Mouse (Mus musculus) B cell, adult 62 days (primary cell): ENCODE measurements around the gene March9. TPM values are rescaled to one million over a fixed set of nuclear protein-coding genes. Genes with fewer than 3 reads are reported as not detected.

Experiments
- total RNA-seq: library from RNA; stranded (reverse); gene quantifications from 4 replicates; pipeline ENCODE4 v1.2.4, GENCODE M21; 2023

Gene March9
- 2.8 to 3.4 TPM (median 3.3 TPM) in 4 replicates for total RNA-seq

GRCm38 (mm10) chr10:127059968-127060916 is at the start of gene March9:
Gene March9 (minus strand): TSS chr10:127060184.

GRCm38 (mm10) chr10:127075080-127075479 is 15.1 kb upstream of the March9 start, which contains the start of gene Agap2:
Gene Agap2 (plus strand): TSS chr10:127075284.

GRCm38 (mm10) chr10:127070190-127071121 is 10.5 kb upstream of the March9 start, which contains the start of gene Tspan31:
Gene Tspan31 (minus strand): TSS chr10:127070264.

GRCm38 (mm10) chr10:127063239-127063872 is 3.4 kb upstream of the March9 start, which contains the start of gene Cdk4:
Gene Cdk4 (plus strand): TSS chr10:127063534.

GRCm38 (mm10) chr10:127047954-127048353 is 12.0 kb downstream of the March9 start, which contains the start of gene Cyp27b1:
Gene Cyp27b1 (plus strand): TSS chr10:127048250.

GRCm38 (mm10) chr10:127041274-127041766 is 18.7 kb downstream of the March9 start, which contains the start of the genes Mettl1 and Eef1akmt3:
Gene Mettl1 (plus strand): TSS chr10:127041414.
Gene Eef1akmt3 (minus strand): TSS chr10:127041513.

GRCm38 (mm10) chr10:127030336-127031296 is 29.4 kb downstream of the March9 start, which contains the start of gene Tsfm:
Gene Tsfm (minus strand): TSS chr10:127030840.

Other genes starting within 250 kb of the March9 start
- gene Atp23, start 158.8 kb downstream of the March9 start, total RNA-seq: 6.1 to 7.8 TPM (median 7.4 TPM) in 4 replicates
- gene Ctdsp2, start 81.5 kb downstream of the March9 start, total RNA-seq: 45.1 to 53.9 TPM (median 51.9 TPM) in 4 replicates
- 0.18 to 1.0 TPM (median 0.74 TPM) in 4 replicates for gene Avil, start 59.5 kb downstream of the March9 start, total RNA-seq
- 20.5 to 21.8 TPM (median 21.3 TPM) in 4 replicates for gene Tsfm, start 29.3 kb downstream of the March9 start, total RNA-seq
- 16.3 to 24.7 TPM (median 19.8 TPM) in 4 replicates for gene Mettl1, start 18.8 kb downstream of the March9 start, total RNA-seq
- 0.25 TPM in 1 of 4 replicates, not detected in the others for gene Eef1akmt3, start 18.7 kb downstream of the March9 start, total RNA-seq
- 1.2 to 2.1 TPM in 2 of 4 replicates, not detected in the others for gene Cyp27b1, start 11.9 kb downstream of the March9 start, total RNA-seq
- gene Cdk4, start 3.4 kb upstream of the March9 start, total RNA-seq: 127 to 135 TPM (median 129 TPM) in 4 replicates
- gene Tspan31, start 10.1 kb upstream of the March9 start, total RNA-seq: 20.0 to 26.6 TPM (median 22.0 TPM) in 4 replicates
- gene Agap2, start 15.1 kb upstream of the March9 start, total RNA-seq: 97.5 to 109 TPM (median 105 TPM) in 4 replicates
- gene Os9, start 60.9 kb upstream of the March9 start, total RNA-seq: 80.1 to 89.5 TPM (median 81.2 TPM) in 4 replicates
- 467 to 503 TPM (median 480 TPM) in 4 replicates for gene B4galnt1, start 105.0 kb upstream of the March9 start, total RNA-seq
- not detected in 4 replicates for gene Slc26a10, start 120.5 kb upstream of the March9 start, total RNA-seq
- gene Arhgef25, start 129.9 kb upstream of the March9 start, total RNA-seq: 0.33 TPM in 1 of 4 replicates, not detected in the others
- 63.9 to 74.8 TPM (median 72.1 TPM) in 4 replicates for gene Dtx3, start 135.5 kb upstream of the March9 start, total RNA-seq
- 61.9 to 65.3 TPM (median 63.0 TPM) in 4 replicates for gene Pip4k2c, start 151.4 kb upstream of the March9 start, total RNA-seq
- 0.33 to 0.85 TPM (median 0.48 TPM) in 4 replicates for gene Kif5a, start 203.2 kb upstream of the March9 start, total RNA-seq
- 109 to 116 TPM (median 114 TPM) in 4 replicates for gene Dctn2, start 206.2 kb upstream of the March9 start, total RNA-seq
- gene Mbd6, start 228.8 kb upstream of the March9 start, total RNA-seq: 99.9 to 129 TPM (median 111 TPM) in 4 replicates